21 mouse cellular contexts compared by ENCODE assay signal in genomic region chr12:34195155-34195828, GRCm38 (mm10).
A peak's percentile ranks its signal among the peaks of the same experiment; 100 is the strongest.
DNase-seq lines count a peak whose midpoint lies in the region; ATAC-seq lines count a peak whose summit lies in the region.
"Had no signal": no experiment of that assay in that cellular context is flagged by ENCODE, and none has a peak within 500 bp of the region (broad histone marks: within the 10 kb centered on the region; RNA-seq: fewer than 3 reads in every experiment).

No protein-coding gene starts in this region.

- peak; percentile 36 for DNase-seq in A20 (ENCODE audit: low read depth, low spot score)
- peak; percentile 1 for DNase-seq in c-Kit-positive CD71-negative TER-119-negative erythroid progenitor cells, embryonic 14.5 days (ENCODE audit: low read depth)
- no peak for DNase-seq in frontal cortex, postnatal 36 days (ENCODE audit: low spot score in 2 of 2)
- no peak for DNase-seq in spleen, adult 18-20 months
- no peak for DNase-seq in right cerebral cortex, postnatal 4 days
- DNase-seq: adrenal gland, postnatal 10 days; adrenal gland, postnatal 36 days; cerebellum, adult 11 months; cerebellum, adult 2 months; cerebellum, adult 9-11 months; cerebellum, postnatal 25 days; embryo, embryonic 11 days; gastrocnemius, adult 2 months; gastrocnemius, postnatal 14 days; heart, adult 18-20 months; heart, postnatal 10 days; heart, postnatal 36 days had no signal

- ATAC-seq in megakaryocyte, adult 5-6 weeks (ENCODE audit: poor library complexity, severe bottlenecking): peak; percentile 76
- ATAC-seq: forebrain, embryonic 16.5 days; hindbrain, embryonic 16.5 days; Patski had no signal

Comparison
In these comparisons a context has a peak if more than half of its experiments do, and no peak if none do; other contexts are left out.
1. DNase-seq: peak in A20 (single experiment) and c-Kit-positive CD71-negative TER-119-negative erythroid progenitor cells, embryonic 14.5 days (single experiment); none in frontal cortex, postnatal 36 days (0 of 2), spleen, adult 18-20 months (0 of 2) and right cerebral cortex, postnatal 4 days (single experiment).